Mouse (Mus musculus): ENCODE measurements around the gene Tnpo3.

DNA sequence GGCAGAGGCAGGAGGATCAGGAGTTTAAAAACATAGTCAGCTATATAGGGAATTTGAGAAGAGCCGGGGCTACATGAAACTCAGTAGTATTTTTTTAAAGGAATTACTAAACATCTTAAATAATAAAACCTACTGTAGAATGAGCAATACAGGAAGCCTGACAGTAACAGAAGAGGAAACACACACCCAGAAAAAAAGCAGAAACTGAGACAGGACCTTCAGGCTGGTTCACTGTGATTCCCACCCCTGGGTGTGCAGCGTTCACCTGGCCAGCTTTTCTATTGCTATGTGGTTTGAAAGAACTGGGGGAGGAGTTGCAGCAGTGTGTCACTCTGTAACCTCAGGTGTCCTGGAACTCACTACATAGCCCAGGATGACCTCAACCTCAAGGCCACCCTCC is 14.2 kb upstream of the Tnpo3 start:
- TF ChIP-seq MAX (IDR thresholded peaks at IDR 0.05; ENCODE audit: low read length) (no peak), CTCF (conservative IDR thresholded peaks at IDR 0.05 in 1 of 2, IDR thresholded peaks at IDR 0.05 in 1 of 2; ENCODE audit: low read depth in 2 of 2, low read length in 2 of 2) (no peak), EP300 (IDR thresholded peaks at IDR 0.05; ENCODE audit: low read length) (no peak), RAD21 (IDR thresholded peaks at IDR 0.05; ENCODE audit: low read depth, low read length) (no peak), GABPA (IDR thresholded peaks at IDR 0.05; ENCODE audit: insufficient replicate concordance, low read depth, low read length) (no peak), BHLHE40 (IDR thresholded peaks at IDR 0.05; ENCODE audit: low read depth, low read length) (no peak)
